Mouse (Mus musculus) cerebellum, adult 2 months (tissue): ENCODE results near the gene Gsn.

Source experiments
- CTCF ChIP-seq: fragments of 200-500 bp; IDR thresholded peaks from 2 replicates; pipeline ENCODE4 v1.5.1; 2011; ENCODE audit warnings: low read depth, mild to moderate bottlenecking, control low read depth, low read length, moderate library complexity, borderline replicate concordance; ENCODE audit not compliant: insufficient read depth
- POLR2A ChIP-seq: fragments of 200-500 bp; IDR thresholded peaks from 2 replicates; pipeline ENCODE4 v1.6.1; 2011; ENCODE audit warnings: low read length, control low read depth, borderline replicate concordance; ENCODE audit not compliant: insufficient read depth

GRCm38 (mm10) chr2:35277686-35278085, 21.5 kb downstream of the Gsn start:
- TF ChIP-seq POLR2A (no peak), CTCF (no peak)
